Mouse (Mus musculus): ENCODE measurements at regions not wholly inside any gene's neighbourhood (a gene's known extent, or its start where the extent isn't known, plus 50 kb on each side); places are given as distances from the start of the nearest gene placed in this dataset.

DNA sequence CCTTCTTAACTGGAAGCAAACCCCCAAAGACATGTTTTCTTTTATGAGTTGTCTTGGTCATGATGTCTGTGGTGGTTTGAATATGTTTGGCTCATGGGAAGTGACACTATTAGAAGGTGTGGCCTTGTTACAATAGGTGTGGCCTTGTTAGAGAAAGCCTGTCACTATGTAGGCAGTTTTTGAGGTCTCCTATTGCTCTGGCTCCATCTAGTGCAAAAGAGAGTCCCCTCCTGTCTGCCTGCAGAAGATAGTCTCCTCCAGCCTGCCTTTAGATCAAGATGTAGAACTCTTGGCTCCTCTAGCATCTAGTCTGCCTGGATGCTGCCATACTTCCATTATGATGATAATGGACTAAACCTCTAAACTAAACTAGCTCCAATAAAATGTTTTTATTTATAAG lies 75.8 kb downstream of the Cct8l1 start:
- no peak for TF ChIP-seq CTCF (IDR thresholded peaks at IDR 0.05; ENCODE audit: low read depth)
- no peak for TF ChIP-seq EP300 (IDR thresholded peaks at IDR 0.05; ENCODE audit: low read depth)
